Mouse (Mus musculus) testis, adult 2 months (tissue): ENCODE measurements around the gene Srd5a1.

ENCODE experiments used
- CTCF ChIP-seq: fragments of 200-500 bp; IDR thresholded peaks from 2 replicates; pipeline ENCODE4 v1.5.1; 2012; ENCODE audit warnings: low read depth, mild to moderate bottlenecking, inconsistent platforms, low read length, moderate library complexity; ENCODE audit not compliant: control insufficient read depth, insufficient read depth, insufficient replicate concordance
- POLR2A ChIP-seq: fragments of 200-500 bp; IDR thresholded peaks from 2 replicates; pipeline ENCODE4 v1.6.1; 2012; ENCODE audit warnings: low read depth, mild to moderate bottlenecking, inconsistent platforms, low read length, moderate library complexity; ENCODE audit not compliant: control insufficient read depth

DNA sequence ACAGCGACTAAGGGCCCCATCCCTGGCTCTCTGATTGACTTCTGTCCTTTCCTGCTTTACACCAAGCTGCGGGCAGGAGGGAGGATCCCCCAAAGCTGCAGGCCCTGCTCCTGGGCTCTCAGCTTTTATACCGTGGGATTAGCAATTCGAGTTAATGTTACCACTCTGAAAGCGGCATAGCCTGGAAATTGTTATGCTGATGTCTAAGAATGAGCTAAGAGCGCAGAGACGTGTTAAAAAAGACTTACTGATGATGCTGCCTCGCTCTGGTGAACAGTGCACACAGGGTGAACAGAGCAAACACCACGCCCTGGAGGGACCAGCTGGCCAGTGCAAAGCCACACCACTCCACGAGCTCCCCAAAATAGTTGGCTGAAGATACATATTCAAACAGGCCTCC, 24.9 kb downstream of the Srd5a1 start:
- TF ChIP-seq CTCF: no peak
- no peak for TF ChIP-seq POLR2A
